Mouse (Mus musculus) liver, postnatal 0 days (tissue): Measurements from ENCODE around the gene Pfdn4. TPM values are rescaled to one million over a fixed set of nuclear protein-coding genes. Genes with fewer than 3 reads are reported as not detected.

Experiments used
- ATAC-seq: fragments of 200-750 bp; cut with Nextera tagmentation; 2 replicates; pipeline ENCODE4 v1.8.0; 2017; ENCODE audit warnings: mild to moderate bottlenecking, moderate library complexity
- DNase-seq: peaks from one replicate; pipeline ENCODE4 v3.0.0-alpha.2; 2016
- H3K27ac ChIP-seq: fragments of 300-500 bp; sonication (generic); 2 replicates; pipeline ENCODE4 v1.5.1; 2014; ENCODE audit warnings: antibody characterized with exemption, moderate library complexity, mild to moderate bottlenecking, low read depth
- H3K27me3 ChIP-seq: fragments of 300-500 bp; sonication (generic); 2 replicates; pipeline ENCODE4 v1.6.1; 2014; ENCODE audit warnings: low read length, control low read depth, mixed read lengths; ENCODE audit not compliant: insufficient read depth
- H3K36me3 ChIP-seq: fragments of 300-500 bp; sonication (generic); replicated peaks from 2 replicates; pipeline ENCODE4 v1.6.1; 2014; ENCODE audit warnings: mild to moderate bottlenecking, control low read depth, low read length, moderate library complexity, mixed read lengths; ENCODE audit not compliant: insufficient read depth
- H3K4me1 ChIP-seq: fragments of 300-500 bp; sonication (generic); 2 replicates; pipeline ENCODE4 v1.6.1; 2014; ENCODE audit warnings: antibody characterized with exemption, mild to moderate bottlenecking, control low read depth; ENCODE audit not compliant: insufficient read depth
- H3K4me2 ChIP-seq: fragments of 300-500 bp; sonication (generic); 2 replicates; pipeline ENCODE4 v1.6.1; 2014; ENCODE audit warnings: low read depth, mild to moderate bottlenecking, low read length, moderate library complexity, mixed read lengths
- H3K4me3 ChIP-seq: fragments of 300-500 bp; sonication (generic); 2 replicates; pipeline ENCODE4 v1.5.1; 2014; ENCODE audit warnings: low read depth, low read length
- H3K9ac ChIP-seq: fragments of 300-500 bp; sonication (generic); replicated peaks from 2 replicates; pipeline ENCODE4 v1.6.1; 2014; ENCODE audit warnings: mild to moderate bottlenecking, moderate library complexity
- H3K9me3 ChIP-seq: fragments of 300-500 bp; sonication (generic); 2 replicates; pipeline ENCODE4 v1.6.1; 2016; ENCODE audit warnings: mild to moderate bottlenecking, control low read depth, low read length, mixed read lengths
- CTCF ChIP-seq: sonication (generic); IDR thresholded peaks from 2 replicates; pipeline ENCODE4 v1.5.1; 2016; ENCODE audit warnings: antibody characterized with exemption, low read depth
- EP300 ChIP-seq: IDR thresholded peaks from 2 replicates; pipeline ENCODE4 v1.6.1; 2016; ENCODE audit warnings: antibody characterized with exemption, low read depth, mild to moderate bottlenecking
- WGBS: fragments of 180-500 bp; shearing (Covaris S2); extraction: QIAGEN DNeasy Blood & Tissue Kit; methylation state at CpG from one replicate; pipeline ENCODE4 v1.1.7; 2014; ENCODE audit not compliant: insufficient replicate concordance; 5-methylcytosine and 5-hydroxymethylcytosine counted together
- polyA plus RNA-seq: library from polyadenylated mRNA; unstranded; fragments of >200 nt; fragmentation: Nextera tagmentation; extraction: Ambion mirVana; gene quantifications from 2 replicates; pipeline ENCODE4 v1.2.1, GENCODE M21; 2015

Pfdn4 gene
- polyA plus RNA-seq, 1 experiment from 2014 or later: 29.8 TPM

GRCm38 (mm10) chr2:170507734-170508133 lies 11.5 kb downstream of the Pfdn4 start:
- DNase-seq (peak; percentile 82), ATAC-seq (no peak)
- Histone ChIP-seq H3K9me3 (no peaks in the 10 kb centered on the region), H3K27me3 (no peaks in the 10 kb centered on the region), H3K4me3 (no peak overlapping the region), H3K9ac (no peak overlapping the region), H3K4me1 (peaks cover 11% of the 10 kb centered on the region), H3K27ac (no peak overlapping the region), H3K4me2 (no peak overlapping the region), H3K36me3 (no peaks in the 10 kb centered on the region)
- TF ChIP-seq EP300 (no peak), CTCF (peak; percentile 86)
- 3% methylated on average over 10 of the region's 10 CpGs for WGBS

DNA sequence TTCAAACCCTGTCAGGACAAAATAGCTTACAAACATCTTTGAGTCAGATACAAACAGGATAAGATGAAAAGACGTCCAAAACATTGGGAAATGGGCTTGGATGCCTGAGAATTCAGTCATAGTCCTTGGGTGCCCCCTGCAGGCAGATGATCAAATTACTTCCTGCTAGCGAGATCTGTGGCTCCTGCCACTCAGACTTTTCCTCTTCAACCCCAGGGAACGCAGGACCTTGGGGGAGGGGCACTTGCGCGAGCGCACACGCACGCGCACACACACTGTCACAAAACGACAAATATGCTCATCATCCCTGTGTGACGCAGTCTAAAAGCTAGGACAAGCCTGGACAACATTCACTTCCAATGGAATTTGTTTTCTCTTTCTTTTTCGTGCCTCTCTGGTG lies 12.6 kb downstream of the Pfdn4 start:
- H3K36me3 ChIP-seq: no peaks in the 10 kb centered on the region
- TF ChIP-seq CTCF (peak; percentile 89), EP300 (no peak)
- WGBS: under 1% methylated on average over 12 of the region's 12 CpGs
- H3K9ac ChIP-seq: no peak overlapping the region
- peak; percentile 90 for DNase-seq
- no peaks in the 10 kb centered on the region for H3K9me3 ChIP-seq
- H3K27me3 ChIP-seq: no peaks in the 10 kb centered on the region
- H3K4me3 ChIP-seq: peak overlapping the region; percentile 18
- H3K27ac ChIP-seq: no peak overlapping the region
- ATAC-seq: 0 out of 2 replicates have a peak, but pooled peaks have one; percentile 5
- H3K4me2 ChIP-seq: peak overlapping the region; percentile 61
- peaks cover 17% of the 10 kb centered on the region for H3K4me1 ChIP-seq

DNA sequence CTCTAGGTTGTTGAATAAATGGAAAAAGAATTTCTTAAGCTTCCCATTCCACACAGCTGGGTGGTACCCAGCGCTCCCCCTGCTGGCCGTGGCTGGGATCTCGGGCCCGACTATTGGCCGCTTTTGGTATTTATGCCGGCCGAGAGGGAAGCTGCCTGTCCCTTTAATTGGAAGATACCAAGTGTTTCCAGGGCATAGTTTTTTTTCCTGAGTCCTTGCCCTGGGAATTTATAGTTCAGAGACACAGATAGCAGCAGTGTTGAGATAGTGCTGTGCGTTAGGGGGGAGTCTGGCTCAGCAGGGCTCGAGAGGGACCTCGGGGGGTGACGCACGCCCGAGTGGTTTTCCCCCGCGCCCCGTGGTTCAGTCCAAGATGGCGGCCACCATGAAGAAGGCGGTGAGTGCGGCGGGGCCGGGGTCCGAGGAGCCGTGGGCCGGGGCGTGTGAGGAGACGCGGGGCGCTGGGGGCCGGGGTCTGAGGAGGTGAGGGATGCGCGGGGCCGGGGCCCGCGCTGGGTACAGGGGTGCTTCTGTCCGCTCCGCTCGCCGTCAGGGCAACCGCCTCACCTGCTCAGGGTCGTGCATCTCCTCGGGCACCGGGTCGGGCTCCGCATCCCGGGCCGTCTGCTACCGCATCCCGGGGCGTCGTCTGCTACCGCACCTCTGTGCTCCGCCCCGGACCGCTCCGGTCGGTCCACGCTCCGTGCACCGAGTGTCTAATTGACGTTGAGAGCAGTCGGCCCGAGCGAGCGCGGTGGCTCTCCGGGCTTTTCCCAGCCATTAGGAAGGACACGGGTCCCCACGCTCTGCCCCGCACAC lies 15.1 kb downstream of the Pfdn4 start:
- no peaks in the 10 kb centered on the region for H3K9me3 ChIP-seq
- no peaks in the 10 kb centered on the region for H3K27me3 ChIP-seq
- H3K9ac ChIP-seq: peak overlapping the region; percentile 92
- peak overlapping the region; percentile 71 for H3K27ac ChIP-seq
- WGBS: under 1% methylated on average over 67 of the region's 69 CpGs
- peak overlapping the region; percentile 86 for H3K4me2 ChIP-seq
- peak; percentile 85 for TF ChIP-seq EP300
- TF ChIP-seq CTCF: peak; percentile 98
- H3K4me1 ChIP-seq: peaks cover 17% of the 10 kb centered on the region
- peak; percentile 82 for ATAC-seq
- peak overlapping the region; percentile 99 for H3K4me3 ChIP-seq
- no peaks in the 10 kb centered on the region for H3K36me3 ChIP-seq
- DNase-seq: peak; percentile 93

DNA sequence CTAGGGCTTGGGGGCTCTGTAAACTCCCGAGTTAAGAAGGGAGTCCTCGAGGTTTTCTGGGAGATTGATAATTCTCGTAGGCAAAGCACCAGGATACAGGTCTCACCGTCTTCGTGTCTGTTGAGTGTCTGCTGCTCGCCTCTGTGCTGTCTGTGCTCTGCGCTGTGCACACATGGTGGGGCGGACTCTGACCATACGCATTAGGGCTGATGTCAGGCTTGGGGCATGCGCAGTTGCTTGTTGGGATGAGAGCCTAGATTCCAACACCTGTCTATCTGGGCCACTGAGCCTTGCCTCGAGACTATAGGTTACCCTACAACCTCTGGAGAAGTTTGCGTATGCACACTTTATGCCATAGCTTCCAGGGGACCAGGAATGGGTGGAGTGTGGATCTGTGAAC lies 17.5 kb downstream of the Pfdn4 start:
- WGBS: 67% methylated on average over 12 of the region's 12 CpGs
- H3K9ac ChIP-seq: no peak overlapping the region
- TF ChIP-seq CTCF (no peak), EP300 (no peak)
- H3K27ac ChIP-seq: no peak overlapping the region
- ATAC-seq (peak; percentile 53), DNase-seq (peak; percentile 71)
- no peak overlapping the region for H3K4me2 ChIP-seq
- H3K36me3 ChIP-seq: peaks cover 18% of the 10 kb centered on the region
- H3K9me3 ChIP-seq: no peaks in the 10 kb centered on the region
- H3K27me3 ChIP-seq: no peaks in the 10 kb centered on the region
- H3K4me3 ChIP-seq: no peak overlapping the region
- peaks cover 17% of the 10 kb centered on the region for H3K4me1 ChIP-seq

DNA sequence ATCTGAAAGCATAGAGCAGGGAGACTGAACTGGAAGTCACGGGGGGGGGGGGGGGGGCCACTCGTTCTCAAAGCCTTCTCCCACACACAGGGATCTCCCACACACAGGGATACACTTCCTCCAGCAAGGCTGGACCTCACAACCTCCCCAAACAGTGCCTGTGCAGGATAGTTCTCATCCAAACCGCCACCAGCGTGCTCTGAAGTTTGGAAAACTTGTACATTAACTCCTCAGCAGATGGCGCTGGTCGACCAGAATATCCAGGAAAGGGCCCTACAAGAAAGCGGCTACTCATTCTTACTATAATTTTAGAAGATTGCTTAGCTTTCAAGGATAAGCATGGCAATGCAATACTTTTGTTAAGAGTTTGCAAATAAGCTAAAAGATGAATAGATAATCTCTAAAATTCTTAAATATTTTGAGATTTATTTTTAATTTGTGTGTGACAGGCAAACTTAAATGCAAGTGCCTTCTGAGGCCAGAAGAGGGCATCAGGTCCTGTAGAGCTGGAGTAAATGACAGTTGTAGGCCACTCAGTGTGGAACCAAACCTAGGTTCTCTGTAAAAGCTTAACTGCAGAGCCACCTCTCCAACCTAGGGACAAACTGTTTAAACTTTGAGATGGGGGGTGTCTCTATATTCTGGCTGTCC lies 24.2 kb downstream of the Pfdn4 start:
- no peak overlapping the region for H3K27ac ChIP-seq
- H3K4me3 ChIP-seq: no peak overlapping the region
- no peaks in the 10 kb centered on the region for H3K27me3 ChIP-seq
- DNase-seq (peak; percentile 51), ATAC-seq (peak; percentile 63)
- TF ChIP-seq EP300: no peak
- peak; percentile 61 for TF ChIP-seq CTCF
- H3K36me3 ChIP-seq: peaks cover 26% of the 10 kb centered on the region
- no peaks in the 10 kb centered on the region for H3K9me3 ChIP-seq
- no peak overlapping the region for H3K4me2 ChIP-seq
- WGBS: 5% methylated on average over 6 of the region's 7 CpGs
- H3K9ac ChIP-seq: no peak overlapping the region
- H3K4me1 ChIP-seq: no peaks in the 10 kb centered on the region

GRCm38 (mm10) chr2:170526513-170526912 lies 30.3 kb downstream of the Pfdn4 start:
- H3K36me3 ChIP-seq: no peaks in the 10 kb centered on the region
- H3K27me3 ChIP-seq: no peaks in the 10 kb centered on the region
- 76% methylated on average over 8 of the region's 8 CpGs for WGBS
- no peak overlapping the region for H3K4me2 ChIP-seq
- no peaks in the 10 kb centered on the region for H3K4me1 ChIP-seq
- H3K9me3 ChIP-seq: no peaks in the 10 kb centered on the region
- TF ChIP-seq EP300 (no peak), CTCF (no peak)
- H3K4me3 ChIP-seq: no peak overlapping the region
- DNase-seq (no peak), ATAC-seq (0 out of 2 replicates have a peak, but pooled peaks have one; percentile 12)
- H3K9ac ChIP-seq: no peak overlapping the region
- no peak overlapping the region for H3K27ac ChIP-seq
